Mouse (Mus musculus) E14TG2a.4 (cell line): ENCODE data around the gene Clmp.

Experiments used
- CTCF ChIP-seq: conservative IDR thresholded peaks from 2 replicates; pipeline ENCODE4 v1.5.1; 2014; ENCODE audit warnings: low read length
- NANOG ChIP-seq: IDR thresholded peaks from 2 replicates; pipeline ENCODE4 v1.6.1; 2014; ENCODE audit warnings: borderline replicate concordance, low read length, mixed read lengths

DNA sequence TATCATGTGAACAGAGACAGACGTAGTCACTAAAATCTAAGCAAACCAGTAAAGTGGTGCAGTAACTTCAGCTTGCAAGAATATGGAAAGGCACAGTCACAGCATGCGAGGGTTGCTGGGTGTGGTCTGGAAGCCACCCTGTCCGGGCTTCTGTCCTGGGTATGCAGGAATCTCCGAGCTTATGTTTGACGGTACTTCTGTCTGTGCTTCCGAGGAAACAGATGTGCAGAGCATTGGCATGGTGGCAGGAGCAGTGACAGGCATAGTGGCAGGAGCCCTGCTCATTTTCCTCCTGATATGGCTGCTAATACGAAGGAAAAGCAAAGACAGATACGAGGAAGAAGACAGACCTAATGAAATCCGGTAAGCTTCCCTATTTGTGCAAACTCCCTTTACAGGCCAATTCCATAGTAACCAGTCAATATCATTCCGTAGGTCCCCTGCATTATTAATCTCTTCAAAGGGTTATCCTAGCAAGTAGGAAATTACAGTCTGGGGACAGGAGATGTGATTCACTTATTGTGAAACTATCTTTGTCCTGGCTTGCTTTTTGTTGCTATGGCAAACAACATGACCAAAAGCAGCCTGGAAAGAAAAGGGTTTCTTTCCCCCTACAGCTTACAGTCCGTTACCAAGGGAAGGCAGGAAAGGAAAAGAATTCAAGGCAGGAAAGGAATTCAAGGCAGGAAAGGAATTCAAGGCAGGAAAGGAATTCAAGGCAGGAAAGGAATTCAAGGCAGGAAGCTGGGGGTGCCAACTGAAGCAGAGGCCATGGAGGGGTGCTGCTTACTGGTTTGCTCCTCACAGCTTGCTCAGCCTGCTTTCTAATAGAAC, 95.3 kb downstream of the Clmp start:
- no peak for TF ChIP-seq CTCF
- no peak for TF ChIP-seq NANOG
